Comparison of ENCODE assay signal across 26 mouse cellular contexts in the genomic region with DNA sequence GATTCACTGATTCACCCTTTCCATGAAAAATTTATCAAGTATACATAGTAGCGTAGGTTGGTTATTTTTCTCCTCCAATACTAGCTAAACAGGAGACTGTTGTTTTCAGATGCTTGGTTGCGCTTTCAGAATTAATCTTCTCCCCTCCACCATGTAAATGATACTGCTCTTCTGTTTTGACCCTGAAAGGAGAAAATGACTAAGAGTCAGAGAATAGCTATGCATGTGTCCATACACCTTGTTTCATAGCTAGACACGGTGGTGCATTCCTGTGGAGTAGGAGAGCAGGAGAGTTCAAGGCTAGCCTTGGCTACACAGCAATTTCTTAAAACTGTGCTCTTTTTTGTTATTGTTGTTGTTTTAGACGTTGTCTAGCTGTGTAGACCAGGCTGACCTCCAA.
"Had no signal": no experiment of that assay in that cellular context is flagged by ENCODE, and none has a peak within 500 bp of the region (broad histone marks: within the 10 kb centered on the region; RNA-seq: fewer than 3 reads in every experiment).

No protein-coding gene starts in this region.

- H3K36me3 ChIP-seq: heart, embryonic 13.5 days; heart, embryonic 15.5 days; hindbrain, embryonic 10.5 days; hindbrain, embryonic 12.5 days; kidney, embryonic 15.5 days; limb, embryonic 13.5 days; limb, embryonic 15.5 days; liver, embryonic 12.5 days had no signal

- DNase-seq: gastrocnemius, adult 2 months; gastrocnemius, postnatal 10 days; gastrocnemius, postnatal 25 days; heart, adult 18-20 months; heart, postnatal 14 days; heart, postnatal 4 days; kidney, adult 11 months; kidney, adult 2 months; kidney, adult 9 months; kidney, postnatal 14 days; kidney, postnatal 36 days; layer of hippocampus, adult 9-11 months; layer of hippocampus, postnatal 36 days; left cerebral cortex, postnatal 4 days had no signal

- H3K9ac ChIP-seq: heart, embryonic 13.5 days; heart, embryonic 15.5 days; hindbrain, embryonic 12.5 days; kidney, embryonic 15.5 days; limb, embryonic 13.5 days; limb, embryonic 15.5 days; liver, embryonic 12.5 days had no signal

- H3K27me3 ChIP-seq: heart, embryonic 13.5 days; heart, embryonic 15.5 days; hindbrain, embryonic 12.5 days; limb, embryonic 13.5 days; limb, embryonic 15.5 days had no signal

- H3K4me2 ChIP-seq: heart, embryonic 11.5 days; heart, embryonic 15.5 days; kidney, embryonic 15.5 days; limb, embryonic 15.5 days; liver, embryonic 12.5 days had no signal

- H3K27ac ChIP-seq: heart, embryonic 13.5 days; heart, embryonic 15.5 days; hindbrain, embryonic 12.5 days; hindbrain, embryonic 14.5 days; kidney, embryonic 15.5 days; kidney, postnatal 0 days; limb, embryonic 13.5 days; limb, embryonic 15.5 days; liver, embryonic 12.5 days had no signal

- H3K9me3 ChIP-seq: heart, embryonic 15.5 days; hindbrain, embryonic 10.5 days; hindbrain, embryonic 12.5 days; kidney, embryonic 15.5 days; limb, embryonic 13.5 days; limb, embryonic 15.5 days; liver, embryonic 12.5 days had no signal

- H3K4me3 ChIP-seq: gastrocnemius, adult 2 months; heart, embryonic 15.5 days; hindbrain, embryonic 12.5 days; kidney, embryonic 15.5 days; limb, embryonic 15.5 days; liver, embryonic 12.5 days had no signal

- ATAC-seq: hindbrain, embryonic 16.5 days; liver, embryonic 12.5 days had no signal
